Mouse (Mus musculus) gastrocnemius, postnatal 4 days (tissue): ENCODE measurements around the gene Tfap2a. TPM values are rescaled to one million over a fixed set of nuclear protein-coding genes. Genes with fewer than 3 reads are reported as not detected.

ENCODE experiments used
- DNase-seq, 2 experiments: peaks; one replicate each; pipeline ENCODE4 v3.0.0; 2021 to 2022; ENCODE audit warnings: low spot score in 2 of 2, mixed read lengths in 2 of 2
- long read RNA-seq, 2 experiments: library from polyadenylated mRNA; stranded (forward); transcript quantifications; one replicate each; pipeline ENCODE4 v2.0.0; 2021
- total RNA-seq, 2 experiments: library from RNA; stranded (reverse); gene quantifications; 2 replicates each; pipeline ENCODE4 v1.2.3; 2021

Gene Tfap2a
- total RNA-seq: under 1 TPM; 0.23 to 0.27 TPM
- long read RNA-seq, experiment 1, partial matches to known transcripts: 0 of 1 reads
- long read RNA-seq, experiment 1, other reads (novel, unspliced or antisense): 1 of 1 reads
- long read RNA-seq, experiment 2: 0 reads

- DNase-seq: no peak
Observed at GRCm38 (mm10) chr13:40738196-40738880, at the start of gene Tfap2a. Tfap2a (minus strand) TSS chr13:40738376.

DNA sequence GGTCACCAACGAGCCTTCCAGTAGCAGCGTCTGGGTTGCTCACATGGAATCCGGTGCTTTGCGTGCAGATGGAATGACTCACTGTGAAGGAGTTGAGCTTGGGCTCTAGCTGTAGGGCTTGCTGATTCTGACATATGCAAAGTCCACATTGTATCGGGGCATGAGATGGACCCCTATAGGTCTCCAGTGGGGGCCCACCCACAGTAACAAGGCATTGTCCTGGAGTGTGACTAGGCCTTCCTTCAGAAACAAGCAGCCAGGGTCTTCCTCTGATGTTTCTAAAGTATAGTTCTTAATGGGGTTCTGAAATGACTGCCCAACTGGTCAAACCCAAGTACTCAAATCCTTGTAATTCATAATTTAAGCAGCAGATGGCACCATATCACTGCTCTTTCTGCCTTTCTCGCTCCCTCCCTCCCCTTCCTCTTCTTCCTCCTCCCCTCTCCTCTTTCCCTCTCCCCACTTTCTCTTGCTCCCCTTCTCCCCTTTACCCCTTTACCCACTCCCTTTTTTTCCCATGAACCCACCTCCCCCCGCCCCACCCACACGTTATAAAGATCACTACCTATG is 46.1 kb upstream of the Tfap2a start:
- DNase-seq: no peak

DNA sequence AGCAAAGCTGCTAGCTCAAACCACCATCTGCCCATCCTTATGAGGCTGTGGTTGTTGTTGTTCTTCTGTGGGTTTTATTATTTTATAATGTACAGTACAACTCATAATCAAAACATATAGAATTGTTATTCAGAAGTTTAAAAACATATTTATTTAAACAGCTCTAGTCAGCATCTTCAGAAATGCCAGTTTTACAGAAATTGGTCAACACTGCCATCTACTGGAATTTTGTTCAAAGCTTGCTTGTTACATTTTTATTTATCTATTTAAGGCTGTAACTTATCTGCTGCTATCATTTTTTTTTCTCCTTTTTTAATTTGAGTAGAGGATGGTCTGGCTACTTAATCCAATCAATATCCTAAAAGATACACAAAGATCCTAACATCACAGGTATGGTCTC is 19.8 kb upstream of the Tfap2a start:
- DNase-seq: no peak

GRCm38 (mm10) chr13:40756356-40756755 is 18.2 kb upstream of the Tfap2a start:
- no peak for DNase-seq

DNA sequence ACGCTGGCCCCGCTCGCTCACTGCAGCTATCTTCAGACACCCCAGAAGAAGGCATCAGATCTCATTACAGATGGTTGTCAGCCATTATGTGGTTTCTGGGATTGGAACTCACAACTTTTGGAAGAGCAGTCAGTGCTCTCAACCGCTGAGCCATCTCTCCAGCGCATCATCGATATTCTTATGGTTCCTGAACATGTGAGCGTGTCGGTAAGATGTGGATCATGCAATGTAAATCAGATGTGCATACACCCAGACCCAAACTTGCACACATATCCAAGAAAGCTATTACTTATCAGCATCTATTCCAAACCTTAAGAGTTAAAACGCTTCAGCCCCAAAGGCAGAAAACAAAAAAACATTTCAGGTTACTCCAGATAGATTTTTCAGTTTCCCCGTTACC is 15.9 kb upstream of the Tfap2a start:
- DNase-seq: no peak

GRCm38 (mm10) chr13:40751889-40752288 is 13.7 kb upstream of the Tfap2a start:
- DNase-seq: no peak

GRCm38 (mm10) chr13:40749603-40749905 is 11.4 kb upstream of the Tfap2a start:
- no peak for DNase-seq

DNA sequence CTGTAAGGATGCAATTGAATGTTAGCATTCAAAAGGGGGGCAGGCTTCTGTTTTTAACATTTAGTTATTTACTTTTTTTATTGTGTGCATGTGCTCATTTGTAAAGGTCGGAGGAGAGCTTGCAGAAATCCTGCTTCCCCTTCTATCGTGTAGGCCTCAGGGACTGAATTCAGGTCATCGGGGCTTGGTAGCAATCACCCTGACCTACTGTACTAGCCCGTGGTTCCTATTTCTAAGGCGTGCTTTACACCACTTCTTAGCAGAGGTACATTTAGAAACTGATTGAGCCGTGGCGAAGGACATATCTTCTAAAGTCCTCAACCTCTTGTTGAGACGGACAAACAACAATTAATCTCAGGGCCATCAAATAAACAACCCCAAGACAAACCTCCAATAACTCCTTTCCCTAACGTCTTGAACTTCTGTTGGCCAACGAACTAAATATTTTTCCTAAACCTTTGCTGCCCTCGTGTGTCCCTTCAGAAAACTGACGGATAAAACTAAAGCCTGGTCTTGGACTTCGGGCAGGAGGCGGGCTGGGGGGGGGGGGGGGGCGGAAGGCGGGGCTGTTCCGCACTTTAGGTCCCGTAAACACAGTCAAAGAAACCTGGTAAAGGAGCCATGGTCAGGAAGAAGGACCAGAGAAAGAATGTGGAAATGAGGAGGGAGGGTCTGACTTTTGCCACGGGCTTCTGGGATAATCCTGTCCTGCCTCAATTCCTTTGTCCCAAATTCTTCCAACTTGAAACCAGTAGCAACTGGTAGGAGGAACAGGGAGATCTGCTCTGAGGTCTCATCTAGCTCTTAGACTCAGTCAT is 10.8 kb upstream of the Tfap2a start:
- no peak for DNase-seq

- DNase-seq: no peak
Observed at GRCm38 (mm10) chr13:40744111-40744805, 6.1 kb upstream of the Tfap2a start.

DNA sequence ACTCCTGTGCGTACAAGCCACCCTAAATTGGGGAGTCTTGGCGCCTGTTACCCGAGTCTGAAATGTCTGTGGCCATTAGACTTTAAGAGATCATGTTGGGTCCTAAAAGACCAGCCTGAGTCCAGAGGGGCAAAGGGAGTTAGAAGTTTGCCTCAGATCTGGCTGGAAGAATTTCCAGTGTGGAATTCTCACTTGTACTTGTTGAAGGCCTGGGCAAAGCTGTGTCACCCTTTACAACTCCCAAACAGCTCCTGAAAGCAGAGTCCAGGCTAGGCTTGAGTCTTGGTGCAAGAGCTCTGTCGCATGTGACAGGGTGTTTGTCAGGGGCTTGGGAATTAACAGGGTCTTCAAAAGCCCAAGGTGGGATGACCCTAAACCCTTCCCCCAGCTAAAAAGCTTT is 5.0 kb upstream of the Tfap2a start:
- no peak for DNase-seq

GRCm38 (mm10) chr13:40741841-40742550 is 3.8 kb upstream of the Tfap2a start:
- DNase-seq: no peak

GRCm38 (mm10) chr13:40741436-40741835 is 3.3 kb upstream of the Tfap2a start:
- DNase-seq: no peak

- DNase-seq: no peak
Observed at GRCm38 (mm10) chr13:40740727-40741360, 2.7 kb upstream of the Tfap2a start.

DNA sequence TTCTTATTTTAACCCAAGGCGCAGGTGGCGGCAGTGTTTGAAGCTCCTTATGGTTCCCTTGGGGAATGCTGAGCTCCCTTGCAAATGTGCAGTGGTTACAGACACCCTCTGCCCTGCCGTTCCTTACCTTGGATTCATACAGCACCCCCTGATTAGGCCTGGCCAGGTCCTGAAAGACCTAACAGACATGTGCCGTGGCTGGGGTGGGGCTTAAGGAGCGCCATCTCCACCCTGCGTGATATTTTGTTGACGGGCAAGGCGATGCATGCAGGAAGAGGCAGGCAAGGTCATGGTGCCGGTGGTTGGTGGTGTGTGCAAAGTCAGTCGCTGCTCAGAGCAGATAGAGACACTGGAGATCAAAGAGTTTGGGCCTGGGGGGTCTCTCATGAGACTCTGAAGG is 1.7 kb upstream of the Tfap2a start:
- no peak for DNase-seq

- DNase-seq: no peak
Observed at GRCm38 (mm10) chr13:40739121-40739650, 1.0 kb upstream of the Tfap2a start.

GRCm38 (mm10) chr13:40737761-40738160 is 415 bp downstream of the Tfap2a start:
- DNase-seq: no peak

DNA sequence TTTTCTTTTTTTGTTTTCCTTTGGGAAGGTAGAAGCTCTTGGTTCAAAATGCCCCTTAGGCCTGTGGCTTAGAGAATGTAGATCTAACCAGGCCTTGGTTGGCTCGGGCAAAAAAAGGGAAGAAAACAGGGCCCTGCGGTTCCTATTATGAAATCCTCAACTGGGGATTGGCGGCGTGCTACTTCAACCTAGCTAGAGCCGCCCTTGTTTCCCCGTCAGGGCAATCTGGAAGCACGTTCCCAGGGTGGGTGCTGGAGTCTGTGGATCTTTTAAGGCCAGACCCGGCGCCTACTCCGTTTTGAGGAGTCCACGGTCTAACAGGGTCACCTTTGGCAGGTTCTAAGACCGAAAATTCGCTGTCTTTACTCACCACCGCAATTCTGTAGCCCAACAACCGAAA is 1.1 kb downstream of the Tfap2a start:
- DNase-seq: no peak

DNA sequence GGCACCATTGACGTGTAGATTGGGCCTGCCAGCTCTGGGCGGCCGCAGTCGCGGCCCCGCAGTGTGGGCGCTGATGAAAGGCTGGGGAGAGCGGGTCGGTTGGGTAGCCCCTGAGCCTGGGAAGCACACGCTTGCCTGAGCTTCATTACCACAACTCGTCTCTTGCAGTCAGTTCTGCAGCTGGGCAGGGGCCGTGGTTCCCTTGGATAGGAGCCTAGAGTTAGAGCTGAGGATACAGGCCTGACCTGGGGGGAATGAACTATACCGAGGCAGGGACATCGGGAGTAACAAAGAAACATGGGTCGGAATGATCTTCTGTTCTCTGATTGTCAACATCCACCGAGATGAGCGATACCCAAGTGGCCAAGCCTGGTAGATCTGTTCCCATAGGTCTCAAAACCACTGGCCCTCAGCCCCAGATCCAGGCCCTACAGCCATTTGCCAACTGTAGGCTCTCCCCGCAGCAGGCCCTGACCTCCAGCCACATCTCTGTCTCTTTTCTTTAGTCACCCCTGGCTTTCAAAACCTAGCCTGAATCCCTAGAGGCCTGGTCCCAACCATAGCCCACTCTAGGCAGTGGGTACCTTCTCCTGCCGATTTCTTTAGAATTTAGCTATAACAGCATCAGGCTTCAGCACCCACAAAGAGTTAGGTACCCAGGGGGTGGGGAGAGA is 1.9 kb downstream of the Tfap2a start:
- DNase-seq: no peak

- no peak for DNase-seq
Observed at GRCm38 (mm10) chr13:40735416-40736106, 2.6 kb downstream of the Tfap2a start.
